Mouse (Mus musculus) neural tube, embryonic 10.5 days (tissue): ENCODE measurements around the gene Cacul1.

Source experiments
- DNase-seq: peaks from one replicate; pipeline ENCODE4 v3.0.0-alpha.2; 2017; ENCODE audit warnings: low spot score; ENCODE audit errors: extremely low spot score

Cacul1 gene

DNA sequence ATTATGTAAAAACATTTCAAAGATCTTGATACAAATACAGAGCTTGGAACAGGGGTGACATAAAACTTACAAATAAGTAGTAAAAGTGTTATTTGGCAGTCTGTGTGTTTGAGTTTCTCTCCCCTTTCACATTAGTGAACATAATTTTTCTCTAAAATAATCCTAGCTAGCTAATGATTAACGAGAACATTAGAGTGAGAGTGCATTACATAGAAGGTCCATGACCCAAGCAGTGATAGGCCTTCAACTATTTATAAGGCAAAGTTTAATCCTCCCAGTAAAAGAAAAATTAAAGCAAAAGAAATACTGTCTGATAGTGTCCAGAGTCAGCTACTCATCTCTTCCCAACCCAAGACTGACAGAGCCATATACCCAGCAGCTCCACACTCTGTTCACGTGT is 48.9 kb downstream of the Cacul1 start:
- DNase-seq = no peak

DNA sequence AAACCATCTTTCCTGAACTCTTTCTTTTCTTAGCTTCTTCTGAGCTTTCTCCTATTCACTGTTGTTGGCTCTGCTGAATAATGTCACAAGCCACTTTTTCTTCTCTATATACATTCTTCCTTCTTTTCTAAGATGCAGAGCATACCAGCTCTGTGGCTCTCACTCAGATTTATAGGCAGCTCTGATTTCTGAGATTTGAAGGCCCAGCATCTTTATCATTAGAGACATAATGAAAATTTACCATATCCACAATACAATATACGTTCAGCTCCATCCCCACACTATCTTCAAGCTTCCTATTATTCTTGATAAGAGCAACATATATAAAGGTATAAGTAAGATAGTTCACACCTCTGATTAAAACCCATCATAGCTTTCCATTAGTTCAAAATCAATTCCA is 50.7 kb downstream of the Cacul1 start:
- no peak for DNase-seq

GRCm38 (mm10) chr19:60529302-60529701 is 51.5 kb downstream of the Cacul1 start:
- DNase-seq = no peak

GRCm38 (mm10) chr19:60528602-60529001 is 52.2 kb downstream of the Cacul1 start:
- no peak for DNase-seq

DNA sequence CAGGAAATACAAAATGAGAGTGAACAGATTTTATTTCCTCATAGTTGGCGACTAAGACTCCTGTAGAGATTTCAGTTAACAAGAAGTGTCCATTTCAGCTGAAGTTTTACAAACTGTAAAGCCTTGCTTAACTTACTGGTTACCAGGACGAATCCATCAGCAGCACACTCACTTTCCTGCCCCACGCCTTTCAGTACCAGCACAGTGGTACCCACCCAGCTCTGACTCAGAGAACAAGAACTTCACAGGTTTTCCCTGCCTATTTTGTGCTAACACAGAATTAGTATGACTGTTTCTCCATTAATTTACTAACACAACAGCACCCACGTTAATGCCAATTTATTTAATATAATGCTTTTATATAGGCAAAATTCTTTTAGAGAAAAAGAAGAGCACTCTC is 53.9 kb downstream of the Cacul1 start:
- DNase-seq = no peak

DNA sequence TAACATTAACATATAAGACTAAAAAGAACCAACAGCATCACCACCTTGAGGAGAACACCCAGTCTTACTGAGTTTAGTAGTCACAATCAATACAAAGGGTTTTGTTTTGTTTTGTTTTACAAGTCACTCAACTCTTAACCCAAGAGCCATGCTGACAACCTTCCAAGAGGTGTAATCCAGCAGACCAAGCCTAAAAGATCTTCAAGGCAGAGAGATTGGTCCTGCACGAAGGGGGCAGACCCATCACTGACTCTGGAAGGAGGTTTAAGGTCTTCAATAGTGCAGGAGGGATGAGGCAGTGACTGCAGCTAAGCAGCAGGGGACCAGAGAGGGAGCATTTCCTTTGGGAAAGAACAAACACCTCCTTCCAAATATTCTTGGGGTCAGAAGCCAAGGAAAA is 55.7 kb downstream of the Cacul1 start:
- no peak for DNase-seq

DNA sequence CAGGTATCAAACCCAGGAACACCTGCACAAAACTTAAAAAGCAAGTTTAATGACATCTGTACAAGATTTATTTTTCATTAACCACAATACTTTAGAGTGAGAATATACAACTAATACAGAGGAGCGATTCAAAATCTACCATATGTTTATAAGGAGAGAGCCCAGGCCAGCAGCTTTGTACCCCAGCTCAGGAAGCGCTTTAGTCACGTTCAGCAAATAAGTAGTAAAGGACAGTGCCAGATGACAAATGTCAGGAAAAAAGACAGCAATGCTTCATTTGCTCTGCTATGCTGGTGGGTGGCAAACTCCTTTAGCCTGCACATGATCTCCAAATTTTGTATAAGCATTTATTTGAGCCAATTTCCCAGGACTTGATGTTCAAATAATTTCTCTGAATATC is 56.1 kb downstream of the Cacul1 start:
- DNase-seq = no peak

GRCm38 (mm10) chr19:60520131-60520530 is 60.7 kb downstream of the Cacul1 start:
- no peak for DNase-seq

DNA sequence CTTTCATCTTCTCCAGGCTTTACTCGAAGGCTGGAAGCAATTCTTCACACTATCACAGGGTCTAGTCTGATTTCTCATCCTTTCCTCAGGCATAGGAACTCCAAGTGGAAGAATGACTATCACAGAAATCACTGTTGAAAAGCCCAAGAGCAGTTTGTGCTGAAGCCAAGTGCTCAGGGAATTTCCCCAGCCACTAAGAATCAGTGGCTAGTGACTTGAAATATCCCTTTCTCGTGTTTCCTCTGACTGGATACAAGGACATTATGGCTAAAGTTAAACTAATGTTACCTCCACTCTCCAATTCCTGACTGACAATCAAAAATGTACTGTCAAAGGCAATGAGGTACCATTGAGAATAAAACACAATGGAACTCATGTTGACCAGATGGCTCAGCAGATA is 65.8 kb downstream of the Cacul1 start:
- DNase-seq = no peak

GRCm38 (mm10) chr19:60513431-60513830 is 67.4 kb downstream of the Cacul1 start:
- DNase-seq = no peak

- DNase-seq = no peak
These were observed 80.6 kb downstream of the Cacul1 start for GRCm38 (mm10) chr19:60500209-60500608.

- no peak for DNase-seq
These were observed 83.7 kb downstream of the Cacul1 start for GRCm38 (mm10) chr19:60497171-60497570.

DNA sequence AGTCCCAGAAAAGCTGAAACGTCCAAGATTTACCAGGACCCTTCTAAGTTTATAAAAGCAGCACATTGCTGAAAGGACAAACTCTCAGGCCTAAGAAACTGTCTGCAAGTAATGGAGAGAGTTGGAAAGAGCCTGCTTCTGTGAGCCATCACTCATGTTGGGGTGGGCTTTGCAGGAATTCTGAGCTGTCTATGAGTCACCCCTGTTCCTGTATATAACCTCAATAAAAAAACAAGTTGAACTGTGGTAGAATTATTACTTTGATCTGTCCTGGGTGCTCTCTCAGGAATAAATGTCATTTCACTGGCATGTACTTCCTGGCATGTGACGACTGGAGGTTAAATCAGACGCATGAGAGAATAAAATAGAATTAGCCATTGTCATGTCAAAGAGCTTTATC is 85.1 kb downstream of the Cacul1 start:
- no peak for DNase-seq

- DNase-seq = no peak
These were observed 91.3 kb downstream of the Cacul1 start for GRCm38 (mm10) chr19:60489566-60489965.

DNA sequence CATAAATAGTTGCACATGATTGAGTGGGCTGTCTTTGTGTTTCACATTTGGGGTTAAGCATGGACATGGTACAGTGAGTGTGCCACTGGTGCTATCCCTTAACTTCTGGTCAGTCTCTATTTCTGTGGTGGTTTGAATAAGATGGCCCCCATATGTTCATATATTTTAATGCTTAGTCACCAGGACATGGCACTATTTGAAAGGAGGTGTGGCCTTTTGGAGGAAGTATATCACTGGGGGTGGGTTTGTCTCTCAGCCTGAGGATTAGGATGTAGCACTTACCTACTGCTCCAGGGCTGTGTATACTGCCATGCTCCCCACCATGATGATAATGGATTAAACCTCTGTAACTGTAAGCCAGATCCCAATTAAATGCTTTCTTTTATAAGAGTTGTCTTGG is 95.6 kb downstream of the Cacul1 start:
- DNase-seq = no peak

GRCm38 (mm10) chr19:60478859-60479258 is 102.0 kb downstream of the Cacul1 start:
- DNase-seq = no peak

DNA sequence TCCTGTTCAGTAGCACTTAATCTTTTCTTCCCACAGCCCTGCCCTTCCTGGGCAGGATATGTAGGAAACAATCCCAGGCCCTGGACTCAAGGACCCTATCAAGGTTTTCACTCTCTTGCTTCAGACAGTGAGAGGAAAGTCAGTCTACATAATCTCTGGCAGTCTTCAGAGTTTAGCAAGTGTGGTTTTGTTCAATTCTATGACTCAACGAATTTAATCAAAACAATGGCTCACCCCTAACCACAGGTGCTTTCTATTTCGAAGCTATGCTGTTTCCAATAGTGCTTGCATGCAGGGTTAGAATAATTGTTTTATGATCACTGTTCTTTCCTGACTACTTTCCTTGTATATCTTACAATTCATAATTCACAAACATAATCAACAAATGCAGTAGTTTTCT is 103.0 kb downstream of the Cacul1 start:
- no peak for DNase-seq
